Mouse (Mus musculus) midbrain, postnatal 0 days (tissue): Measurements from ENCODE around the gene Tmem129. TPM values are rescaled to one million over a fixed set of nuclear protein-coding genes. Genes with fewer than 3 reads are reported as not detected.

ENCODE experiments used
- ATAC-seq: fragments of 200-750 bp; cut with Nextera tagmentation; 2 replicates; pipeline ENCODE4 v1.8.0; 2017; ENCODE audit warnings: moderate number of reproducible peaks, mild to moderate bottlenecking, moderate TSS enrichment, moderate library complexity; ENCODE audit not compliant: low FRiP score
- DNase-seq: peaks from one replicate; pipeline ENCODE4 v3.0.0-alpha.2; 2015; ENCODE audit warnings: low spot score
- H3K27ac ChIP-seq: fragments of 300-500 bp; sonication (generic); 2 replicates; pipeline ENCODE4 v1.5.1; 2014; ENCODE audit warnings: low read depth, mild to moderate bottlenecking, low read length, mixed read lengths
- H3K27me3 ChIP-seq: fragments of 300-500 bp; sonication (generic); 2 replicates; pipeline ENCODE4 v1.6.1; 2014; ENCODE audit warnings: low read length, control low read depth, mixed read lengths; ENCODE audit not compliant: insufficient read depth
- H3K36me3 ChIP-seq: fragments of 300-500 bp; sonication (generic); 2 replicates; pipeline ENCODE4 v1.6.1; 2014; ENCODE audit warnings: low read length, control low read depth, mixed read lengths; ENCODE audit not compliant: insufficient read depth
- H3K4me1 ChIP-seq: fragments of 300-500 bp; sonication (generic); 2 replicates; pipeline ENCODE4 v1.6.1; 2014; ENCODE audit warnings: mild to moderate bottlenecking, control low read depth, antibody characterized with exemption, low read length, mixed read lengths; ENCODE audit not compliant: insufficient read depth
- H3K4me2 ChIP-seq: fragments of 300-500 bp; sonication (generic); 2 replicates; pipeline ENCODE4 v1.6.1; 2014; ENCODE audit warnings: low read depth, mild to moderate bottlenecking, low read length, mixed read lengths; ENCODE audit not compliant: poor library complexity, severe bottlenecking
- H3K4me3 ChIP-seq: fragments of 300-500 bp; sonication (generic); 2 replicates; pipeline ENCODE4 v1.5.1; 2014; ENCODE audit warnings: low read depth, mild to moderate bottlenecking, low read length, moderate library complexity
- H3K9ac ChIP-seq: fragments of 300-500 bp; sonication (generic); replicated peaks from 2 replicates; pipeline ENCODE4 v1.6.1; 2014; ENCODE audit warnings: mild to moderate bottlenecking, low read length, moderate library complexity, mixed read lengths; ENCODE audit not compliant: poor library complexity, severe bottlenecking
- H3K9me3 ChIP-seq: fragments of 300-500 bp; sonication (generic); 2 replicates; pipeline ENCODE4 v1.6.1; 2016; ENCODE audit warnings: low read length, control low read depth
- CTCF ChIP-seq: IDR thresholded peaks from 2 replicates; pipeline ENCODE4 v1.5.1; 2016; ENCODE audit warnings: antibody characterized with exemption, mild to moderate bottlenecking
- WGBS: fragments of 180-500 bp; shearing (Covaris S2); extraction: QIAGEN DNeasy Blood & Tissue Kit; methylation state at CpG from one replicate; pipeline ENCODE4 v1.1.7; 2014; 5-methylcytosine and 5-hydroxymethylcytosine counted together
- polyA plus RNA-seq: library from polyadenylated mRNA; unstranded; fragments of >200 nt; fragmentation: Nextera tagmentation; extraction: Ambion mirVana; gene quantifications from 2 replicates; pipeline ENCODE4 v1.2.1, GENCODE M21; 2015
- total RNA-seq: library from RNA; depleted of rRNA; stranded (reverse); fragments of >200 nt; gene quantifications from 2 replicates; pipeline ENCODE4 v1.2.3, GENCODE M21; 2014

Gene Tmem129
- total and polyA plus RNA-seq, 2 experiments from 2014 or later: 17.3 to 26.0 TPM

DNA sequence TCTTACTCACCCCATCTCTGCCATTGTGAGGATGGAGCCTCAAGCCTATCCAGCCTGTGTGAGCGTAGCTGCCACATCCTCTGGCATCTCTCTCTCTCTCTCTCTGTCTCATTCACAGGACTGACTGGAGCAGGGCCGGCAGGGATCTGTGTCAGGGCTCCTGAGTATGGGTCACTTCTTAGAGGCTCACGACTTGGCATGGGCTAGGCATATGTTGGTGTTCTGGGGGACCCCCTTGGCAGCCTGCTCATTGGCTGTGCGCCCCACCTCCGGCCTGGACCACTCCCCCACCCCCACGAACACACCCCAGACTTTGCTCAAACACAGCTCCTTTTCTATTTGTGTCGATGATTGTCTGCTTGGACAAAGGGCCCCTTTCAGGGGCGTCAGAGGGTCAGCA, 45.8 kb upstream of the Tmem129 start:
- H3K27ac ChIP-seq: peak overlapping the region; percentile 44
- H3K4me1 ChIP-seq: no peaks in the 10 kb centered on the region
- no peak overlapping the region for H3K4me2 ChIP-seq
- DNase-seq (peak; percentile 56), ATAC-seq (peak; percentile 41; the same call in 1 of the 2 replicates)
- no peaks in the 10 kb centered on the region for H3K27me3 ChIP-seq
- TF ChIP-seq CTCF: no peak
- H3K4me3 ChIP-seq: no peak overlapping the region
- H3K36me3 ChIP-seq: no peaks in the 10 kb centered on the region
- no peaks in the 10 kb centered on the region for H3K9me3 ChIP-seq
- 18% methylated on average over 8 of the region's 8 CpGs for WGBS
- no peak overlapping the region for H3K9ac ChIP-seq

DNA sequence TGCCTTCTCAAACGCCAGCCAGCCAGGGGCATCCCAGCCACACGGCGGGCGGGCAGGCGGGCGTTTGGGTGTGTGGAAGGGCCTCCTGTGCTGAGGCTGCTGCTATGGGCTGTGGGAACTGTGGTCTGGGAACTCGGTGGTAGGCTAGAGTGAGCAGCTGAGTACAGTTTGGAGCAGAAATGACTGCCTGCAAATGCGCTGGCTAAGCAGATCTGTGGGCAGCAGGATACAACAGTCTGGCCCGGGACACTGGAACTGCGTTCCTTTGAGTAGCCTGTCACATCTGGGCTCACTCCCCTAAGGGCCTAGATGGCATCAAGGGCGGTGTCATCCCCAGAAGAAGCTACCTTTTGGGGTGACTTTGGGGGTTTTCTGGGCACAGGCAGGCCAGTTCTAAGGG, 43.6 kb upstream of the Tmem129 start:
- no peak overlapping the region for H3K4me3 ChIP-seq
- H3K27ac ChIP-seq: no peak overlapping the region
- ATAC-seq (no peak), DNase-seq (no peak)
- no peaks in the 10 kb centered on the region for H3K9me3 ChIP-seq
- H3K4me2 ChIP-seq: no peak overlapping the region
- no peak overlapping the region for H3K9ac ChIP-seq
- no peaks in the 10 kb centered on the region; the same call in 1 of the 2 replicates for H3K27me3 ChIP-seq
- TF ChIP-seq CTCF: no peak
- H3K36me3 ChIP-seq: no peaks in the 10 kb centered on the region
- H3K4me1 ChIP-seq: peaks cover 3% of the 10 kb centered on the region; the same call in 1 of the 2 replicates
- 82% methylated on average over 11 of the region's 11 CpGs for WGBS

DNA sequence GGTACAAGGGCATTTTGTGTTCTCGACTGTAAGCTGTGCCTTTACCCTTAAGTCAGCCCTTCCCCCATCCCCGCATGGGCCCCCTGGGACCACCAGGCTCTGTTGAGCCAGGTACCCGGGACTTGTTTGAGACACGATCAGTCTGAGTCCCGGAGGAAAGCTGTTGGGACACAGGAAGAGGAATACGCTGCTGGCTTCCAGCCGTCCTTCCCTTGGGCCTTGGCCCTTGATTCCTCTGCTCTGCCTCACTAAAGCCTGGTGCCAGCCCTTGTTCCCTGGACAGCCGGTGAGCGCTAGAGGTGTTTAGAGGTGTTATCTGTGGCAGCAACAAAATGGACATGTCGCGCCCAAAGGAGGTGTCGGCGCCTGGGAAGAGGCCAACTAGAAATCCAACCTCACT, 41.8 kb upstream of the Tmem129 start:
- H3K27ac ChIP-seq: no peak overlapping the region
- 52% methylated on average over 13 of the region's 13 CpGs for WGBS
- DNase-seq: no peak

DNA sequence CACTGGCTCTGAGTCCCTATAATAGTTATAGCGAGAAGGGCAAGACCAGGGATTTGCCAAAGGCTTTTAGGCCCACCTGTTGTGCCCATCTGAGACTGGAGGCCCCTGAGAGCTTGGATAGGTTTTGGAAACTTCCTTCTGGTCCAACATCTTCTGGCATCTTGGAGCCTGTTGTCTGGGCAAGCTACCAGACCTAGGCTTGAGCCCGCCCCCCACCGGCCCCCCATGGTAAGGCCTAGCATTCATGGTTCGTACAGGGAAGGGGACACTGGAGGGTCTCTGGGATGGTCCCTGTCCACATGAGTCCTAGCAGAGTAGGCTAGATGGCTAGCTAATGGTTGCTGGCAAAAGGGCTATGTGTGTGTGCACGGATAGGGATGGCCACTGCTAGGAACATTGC, 40.5 kb upstream of the Tmem129 start:
- Histone ChIP-seq H3K4me3 (no peak overlapping the region), H3K4me1 (peaks cover 3% of the 10 kb centered on the region; the same call in 1 of the 2 replicates), H3K27me3 (peaks cover 16% of the 10 kb centered on the region), H3K27ac (no peak overlapping the region), H3K4me2 (no peak overlapping the region), H3K36me3 (no peaks in the 10 kb centered on the region), H3K9me3 (no peaks in the 10 kb centered on the region), H3K9ac (no peak overlapping the region)
- ATAC-seq: no peak
- DNase-seq: no peak
- 78% methylated on average over 5 of the region's 5 CpGs for WGBS
- TF ChIP-seq CTCF: no peak

More for the DNA sequence above, 41.8 kb upstream of the Tmem129 start:
- Histone ChIP-seq H3K9ac (no peak overlapping the region), H3K27me3 (peaks cover 9% of the 10 kb centered on the region), H3K4me1 (peaks cover 3% of the 10 kb centered on the region; the same call in 1 of the 2 replicates), H3K4me3 (no peak overlapping the region), H3K4me2 (no peak overlapping the region), H3K9me3 (no peaks in the 10 kb centered on the region), H3K36me3 (no peaks in the 10 kb centered on the region)
- TF ChIP-seq CTCF: no peak
- no peak for ATAC-seq

DNA sequence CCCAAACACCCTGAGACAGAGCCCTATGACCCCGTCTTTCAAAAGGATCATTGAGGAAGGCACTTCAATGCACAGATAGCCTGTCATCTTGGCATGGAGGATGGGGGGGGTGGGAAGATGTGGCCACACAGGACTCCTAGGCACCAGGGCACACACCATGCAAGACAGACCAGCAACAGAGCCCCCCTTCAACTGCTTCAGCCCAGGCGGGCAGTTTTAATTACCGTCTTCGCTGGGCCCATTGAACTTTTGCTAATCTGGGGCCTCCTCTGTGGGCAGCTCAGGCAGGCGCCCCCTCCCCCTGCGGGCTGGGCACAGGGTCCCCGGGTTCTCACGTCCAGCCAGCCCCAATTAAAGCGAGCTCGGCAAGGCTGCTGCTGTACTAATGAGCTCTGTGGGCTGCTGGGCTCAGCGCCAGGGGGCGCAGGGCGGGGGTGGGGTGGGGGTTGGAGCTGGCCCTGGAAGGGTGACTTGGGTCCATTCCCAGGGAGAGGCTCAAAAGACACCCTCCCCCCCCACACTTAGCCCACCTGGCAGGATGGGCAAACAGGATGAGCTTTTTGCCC, 39.8 kb upstream of the Tmem129 start:
- H3K4me2 ChIP-seq: no peak overlapping the region
- no peak overlapping the region for H3K27ac ChIP-seq
- H3K4me3 ChIP-seq: no peak overlapping the region
- no peaks in the 10 kb centered on the region for H3K36me3 ChIP-seq
- H3K9ac ChIP-seq: no peak overlapping the region
- 14% methylated on average over 13 of the region's 13 CpGs for WGBS
- no peaks in the 10 kb centered on the region for H3K9me3 ChIP-seq
- peaks cover 3% of the 10 kb centered on the region; the same call in 1 of the 2 replicates for H3K4me1 ChIP-seq
- ATAC-seq: no peak
- peaks cover 16% of the 10 kb centered on the region for H3K27me3 ChIP-seq
- no peak for TF ChIP-seq CTCF
- DNase-seq: peak; percentile 69

DNA sequence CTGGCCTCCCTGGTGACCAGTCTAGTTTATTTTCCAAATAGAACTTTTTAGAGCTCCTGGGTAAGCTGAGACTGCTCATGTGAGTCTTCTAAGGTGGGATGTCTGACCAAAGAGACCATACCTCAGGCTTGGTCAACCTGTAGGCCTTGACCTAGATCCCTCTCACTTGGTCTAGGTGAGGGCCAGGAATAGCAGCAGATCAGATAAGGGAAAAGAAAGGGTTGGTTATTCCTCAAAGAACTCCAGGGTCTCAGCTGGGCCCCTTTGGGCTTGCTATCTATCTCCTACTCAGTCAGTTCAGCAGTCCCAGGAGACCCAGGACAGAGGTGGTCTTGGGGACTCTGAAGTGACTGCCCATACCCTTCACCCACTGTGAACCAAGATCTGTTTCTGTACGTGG, 39.3 kb upstream of the Tmem129 start:
- Histone ChIP-seq H3K4me2 (no peak overlapping the region), H3K4me1 (peaks cover 3% of the 10 kb centered on the region; the same call in 1 of the 2 replicates), H3K9ac (no peak overlapping the region), H3K9me3 (no peaks in the 10 kb centered on the region), H3K4me3 (no peak overlapping the region), H3K27ac (no peak overlapping the region), H3K36me3 (no peaks in the 10 kb centered on the region), H3K27me3 (peaks cover 19% of the 10 kb centered on the region)
- DNase-seq (no peak), ATAC-seq (no peak)
- WGBS: 6% methylated on average over 1 of the region's 1 CpGs
- TF ChIP-seq CTCF: no peak
